Mouse (Mus musculus): Measurements from ENCODE around the gene Rps6. TPM values are rescaled to one million over a fixed set of nuclear protein-coding genes. Genes with fewer than 3 reads are reported as not detected.
"Not testable (repeated sequence)": the region's sequence is repeated elsewhere in the genome, so short reads cannot be mapped to it uniquely, and the experiment has no call there.

The Rps6 gene
- total and polyA plus RNA-seq, 3 experiments: 1,648 to 3,142 TPM; not detected in 1

DNA sequence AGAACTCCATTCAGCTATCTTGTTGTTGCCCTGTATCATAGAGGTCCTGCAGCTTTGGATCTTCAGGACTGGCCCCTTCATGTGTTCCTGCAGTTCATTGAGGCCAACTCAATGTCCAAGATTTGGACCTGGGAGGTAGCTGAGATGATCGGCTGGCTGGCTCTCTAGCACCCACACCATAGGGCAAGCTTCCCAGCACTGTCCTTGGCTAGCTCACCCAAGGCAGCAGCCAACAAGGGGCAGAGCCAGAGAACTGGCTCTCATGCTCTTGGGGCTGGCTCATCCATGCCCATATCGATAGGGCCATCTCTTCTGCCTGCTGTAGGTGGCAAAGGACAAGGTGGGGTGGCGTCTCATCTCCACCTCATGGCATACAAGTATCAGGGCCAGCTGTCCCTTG, 11.8 kb downstream of the Rps6 start:
- Histone ChIP-seq H3K36me3 (ENCODE audit: control insufficient read depth in 1 of 2, insufficient read depth in 2 of 2, low read length in 2 of 2) (peaks cover 0 to 13% of the 10 kb centered on the region in 2 experiments; a peak in 2 of 4 replicates), H3K9me3 (replicated peaks; ENCODE audit: insufficient read depth, low read length) (no peaks in the 10 kb centered on the region), H3K79me2 (ENCODE audit: control insufficient read depth, insufficient read depth, low read length, poor library complexity) (no peaks in the 10 kb centered on the region), H3K4me1 (ENCODE audit: control insufficient read depth in 1 of 2, insufficient read depth in 2 of 2, low read length in 2 of 2) (no peaks in the 10 kb centered on the region), H3K4me3 (ENCODE audit: control insufficient read depth in 1 of 2, insufficient read depth in 1 of 2, low read depth in 2 of 2, low read length in 2 of 2) (no peak overlapping the region), H3K9ac (ENCODE audit: control insufficient read depth, low read depth, low read length, poor library complexity, severe bottlenecking) (no peak overlapping the region), H3K27me3 (ENCODE audit: control insufficient read depth in 1 of 2, insufficient read depth in 2 of 2, low read length in 2 of 2) (no peaks in the 10 kb centered on the region), H3K27ac (ENCODE audit: control insufficient read depth, low read depth, low read length) (no peak overlapping the region)
- no peak for DNase-seq (ENCODE audit: low read depth, low spot score)
- no peak for TF ChIP-seq BHLHE40 (IDR thresholded peaks at IDR 0.05; ENCODE audit: borderline replicate concordance, low read depth, low read length)
- TF ChIP-seq POLR2AphosphoS2 (IDR thresholded peaks at IDR 0.05; ENCODE audit: low read length): no peak
- TF ChIP-seq ZNF384 (IDR thresholded peaks at IDR 0.05; ENCODE audit: low read depth, low read length): no peak
- TF ChIP-seq POLR2A (IDR thresholded peaks at IDR 0.05; ENCODE audit: control insufficient read depth in 1 of 2, insufficient read depth in 1 of 2, low read depth in 1 of 2, low read length in 2 of 2, poor library complexity in 1 of 2): no peak
- no peak for TF ChIP-seq GABPA (IDR thresholded peaks at IDR 0.05; ENCODE audit: low read depth, low read length)
- TF ChIP-seq JUND (IDR thresholded peaks at IDR 0.05; ENCODE audit: low read depth, low read length): no peak
- TF ChIP-seq MEF2A (IDR thresholded peaks at IDR 0.05; ENCODE audit: extremely low read depth, insufficient replicate concordance, low read depth, low read length, poor library complexity, severe bottlenecking): no peak
- no peak for TF ChIP-seq ETS1 (IDR thresholded peaks at IDR 0.05; ENCODE audit: low read depth, low read length)
- TF ChIP-seq TCF12 (IDR thresholded peaks at IDR 0.05; ENCODE audit: low read depth, low read length): no peak
- no peak for TF ChIP-seq MYB (IDR thresholded peaks at IDR 0.05; ENCODE audit: low read depth, low read length)
- no peak for TF ChIP-seq ELF1 (IDR thresholded peaks at IDR 0.05; ENCODE audit: low read depth, low read length)

DNA sequence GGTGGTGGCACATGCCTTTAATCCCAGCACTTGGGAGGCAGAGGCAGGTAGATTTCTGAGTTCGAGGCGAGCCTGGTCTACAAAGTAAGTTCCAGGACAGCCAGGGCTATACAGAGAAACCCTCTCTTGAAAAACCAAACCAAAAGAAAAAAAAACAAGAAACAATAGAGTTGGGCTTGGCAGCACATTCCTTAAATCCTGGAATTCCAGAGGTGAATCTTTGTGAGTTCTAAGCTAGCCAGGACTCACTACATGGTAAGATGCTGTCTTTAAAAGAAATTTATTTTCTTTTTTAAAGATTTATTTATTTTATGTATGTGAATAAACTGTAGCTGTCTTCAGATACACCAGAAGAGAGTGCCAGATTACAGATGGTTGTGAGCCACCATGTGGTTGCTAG, 16.1 kb downstream of the Rps6 start:
- H3K27me3 ChIP-seq (ENCODE audit: control insufficient read depth in 1 of 2, insufficient read depth in 2 of 2, low read length in 2 of 2); H3K9ac ChIP-seq (ENCODE audit: control insufficient read depth, low read depth, low read length, poor library complexity, severe bottlenecking); DNase-seq (ENCODE audit: low read depth, low spot score); H3K4me1 ChIP-seq (ENCODE audit: control insufficient read depth in 1 of 2, insufficient read depth in 2 of 2, low read length in 2 of 2); H3K9me3 ChIP-seq (replicated peaks; ENCODE audit: insufficient read depth, low read length); H3K79me2 ChIP-seq (ENCODE audit: control insufficient read depth, insufficient read depth, low read length, poor library complexity); H3K27ac ChIP-seq (ENCODE audit: control insufficient read depth, low read depth, low read length); H3K4me3 ChIP-seq (ENCODE audit: control insufficient read depth in 1 of 2, insufficient read depth in 1 of 2, low read depth in 2 of 2, low read length in 2 of 2): not testable (repeated sequence)
- peaks cover 0 to 13% of the 10 kb centered on the region in 2 experiments; a peak in 2 of 4 replicates for H3K36me3 ChIP-seq (ENCODE audit: control insufficient read depth in 1 of 2, insufficient read depth in 2 of 2, low read length in 2 of 2)

DNA sequence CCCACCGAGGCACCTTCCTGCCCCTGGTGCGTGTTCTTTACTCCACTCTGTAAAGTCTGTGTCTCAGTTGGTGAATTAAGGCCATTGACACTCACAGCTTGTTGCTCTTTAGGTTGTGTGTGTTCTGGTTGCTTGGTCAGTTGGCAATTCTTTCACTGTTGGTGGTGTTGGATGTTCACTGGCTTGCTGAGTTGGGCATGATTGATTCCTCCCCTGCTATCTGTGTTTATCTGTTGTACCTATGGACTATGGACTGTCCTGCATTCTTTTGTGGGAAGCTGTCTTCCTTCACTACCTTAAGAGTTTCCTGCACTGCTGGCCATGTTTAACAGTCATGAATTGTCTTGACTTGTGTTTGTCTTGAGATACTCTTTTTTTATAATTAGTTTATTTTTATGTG, 25.3 kb downstream of the Rps6 start:
- H3K9ac ChIP-seq (ENCODE audit: control insufficient read depth, low read depth, low read length, poor library complexity, severe bottlenecking): no peak overlapping the region
- H3K27ac ChIP-seq (ENCODE audit: control insufficient read depth, low read depth, low read length): no peak overlapping the region
- H3K4me1 ChIP-seq (ENCODE audit: control insufficient read depth in 1 of 2, insufficient read depth in 2 of 2, low read length in 2 of 2): no peaks in the 10 kb centered on the region

More for the DNA sequence above, 25.3 kb downstream of the Rps6 start:
- Histone ChIP-seq H3K27me3 (ENCODE audit: control insufficient read depth in 1 of 2, insufficient read depth in 2 of 2, low read length in 2 of 2) (no peaks in the 10 kb centered on the region), H3K79me2 (ENCODE audit: control insufficient read depth, insufficient read depth, low read length, poor library complexity) (no peaks in the 10 kb centered on the region), H3K36me3 (ENCODE audit: control insufficient read depth in 1 of 2, insufficient read depth in 2 of 2, low read length in 2 of 2) (peaks cover 0 to 7% of the 10 kb centered on the region in 2 experiments; a peak in 2 of 4 replicates), H3K9me3 (replicated peaks; ENCODE audit: insufficient read depth, low read length) (no peaks in the 10 kb centered on the region), H3K4me3 (ENCODE audit: control insufficient read depth in 1 of 2, insufficient read depth in 1 of 2, low read depth in 2 of 2, low read length in 2 of 2) (no peak overlapping the region)
- TF ChIP-seq GABPA (IDR thresholded peaks at IDR 0.05; ENCODE audit: low read depth, low read length): no peak
- TF ChIP-seq ZMIZ1 (IDR thresholded peaks at IDR 0.05; ENCODE audit: low read depth, low read length): no peak
- TF ChIP-seq POLR2AphosphoS2 (IDR thresholded peaks at IDR 0.05; ENCODE audit: low read length): no peak
- no peak for DNase-seq (ENCODE audit: low read depth, low spot score)

All from MEL (cell line).